Mouse (Mus musculus): Measurements from ENCODE around the gene Cd70.

The Cd70 gene

GRCm38 (mm10) chr17:57099629-57100325, 49.8 kb downstream of the Cd70 start:
- no peak for DNase-seq (ENCODE audit: extremely low read depth, insufficient read length, low spot score)

- no peak for DNase-seq (ENCODE audit: extremely low read depth, insufficient read length, low spot score)
Observed at GRCm38 (mm10) chr17:57098321-57098720, 51.3 kb downstream of the Cd70 start.

- peak; percentile 72 for DNase-seq (ENCODE audit: extremely low read depth, insufficient read length, low spot score)
Observed at GRCm38 (mm10) chr17:57096623-57096920, 53.0 kb downstream of the Cd70 start.
